Mouse (Mus musculus) stomach, postnatal 0 days (tissue): ENCODE results near the gene Helb. TPM values are rescaled to one million over a fixed set of nuclear protein-coding genes. Genes with fewer than 3 reads are reported as not detected.

Experiments used
- ATAC-seq: fragments of 200-750 bp; cut with Nextera tagmentation; 2 replicates; pipeline ENCODE4 v1.8.0; 2017; ENCODE audit not compliant: low FRiP score, low TSS enrichment
- DNase-seq: peaks from one replicate; pipeline ENCODE4 v3.0.0-alpha.2; 2016; ENCODE audit warnings: low spot score
- H3K27ac ChIP-seq: fragments of 300-500 bp; sonication (generic); replicated peaks from 2 replicates; pipeline ENCODE4 v1.5.1; 2014; ENCODE audit warnings: mild to moderate bottlenecking, control low read depth
- H3K27me3 ChIP-seq: fragments of 300-500 bp; sonication (generic); 2 replicates; pipeline ENCODE4 v1.6.1; 2014; ENCODE audit warnings: low read length; ENCODE audit not compliant: control insufficient read depth, insufficient read depth
- H3K36me3 ChIP-seq: fragments of 300-500 bp; sonication (generic); 2 replicates; pipeline ENCODE4 v1.6.1; 2014; ENCODE audit warnings: low read length, mixed read lengths; ENCODE audit not compliant: control insufficient read depth, insufficient read depth
- H3K4me1 ChIP-seq: fragments of 300-500 bp; sonication (generic); replicated peaks from 2 replicates; pipeline ENCODE4 v1.6.1; 2014; ENCODE audit warnings: antibody characterized with exemption; ENCODE audit not compliant: control insufficient read depth, insufficient read depth
- H3K4me2 ChIP-seq: fragments of 300-500 bp; sonication (generic); replicated peaks from 2 replicates; pipeline ENCODE4 v1.6.1; 2014; ENCODE audit warnings: low read depth, mild to moderate bottlenecking, control low read depth, moderate library complexity
- H3K4me3 ChIP-seq: fragments of 300-500 bp; sonication (generic); 2 replicates; pipeline ENCODE4 v1.5.1; 2014; ENCODE audit warnings: low read depth, low read length, control low read depth
- H3K9ac ChIP-seq: fragments of 300-500 bp; sonication (generic); 2 replicates; pipeline ENCODE4 v1.6.1; 2014; ENCODE audit warnings: mild to moderate bottlenecking, low read length, control low read depth, mixed read lengths
- H3K9me3 ChIP-seq: fragments of 300-500 bp; sonication (generic); 2 replicates; pipeline ENCODE4 v1.6.1; 2016; ENCODE audit warnings: low read length; ENCODE audit not compliant: control insufficient read depth
- CTCF ChIP-seq: IDR thresholded peaks from 2 replicates; pipeline ENCODE4 v1.5.1; 2016; ENCODE audit warnings: antibody characterized with exemption, low read depth, mild to moderate bottlenecking, moderate library complexity
- EP300 ChIP-seq: optimal IDR thresholded peaks from 2 replicates; pipeline ENCODE3; 2016; ENCODE audit warnings: antibody characterized with exemption
- WGBS: fragments of 180-500 bp; shearing (Covaris S2); extraction: QIAGEN DNeasy Blood & Tissue Kit; methylation state at CpG from one replicate; pipeline ENCODE4 v1.1.7; 2014; 5-methylcytosine and 5-hydroxymethylcytosine counted together
- polyA plus RNA-seq: library from polyadenylated mRNA; unstranded; fragments of >200 nt; fragmentation: Nextera tagmentation; extraction: Ambion mirVana; gene quantifications from 2 replicates; pipeline ENCODE4 v1.2.1, GENCODE M21; 2015

The Helb gene
- polyA plus RNA-seq, 1 experiment from 2014 or later: 3.1 TPM

GRCm38 (mm10) chr10:120100806-120101205 lies 12.0 kb downstream of the Helb start:
- WGBS: 94% methylated on average over 1 of the region's 1 CpGs
- Histone ChIP-seq H3K4me3 (no peak overlapping the region), H3K4me1 (no peaks in the 10 kb centered on the region), H3K27ac (no peak overlapping the region), H3K9me3 (no peaks in the 10 kb centered on the region), H3K27me3 (no peaks in the 10 kb centered on the region), H3K4me2 (no peak overlapping the region), H3K36me3 (0 out of 2 replicates have a peak, but pooled peaks cover 3% of the 10 kb centered on the region), H3K9ac (no peak overlapping the region)
- ATAC-seq (no peak), DNase-seq (no peak)
- TF ChIP-seq EP300: no peak
- no peak for TF ChIP-seq CTCF

- 79% methylated on average over 5 of the region's 5 CpGs for WGBS
- ATAC-seq: no peak
- no peak overlapping the region for H3K4me2 ChIP-seq
- no peak overlapping the region for H3K9ac ChIP-seq
- no peaks in the 10 kb centered on the region for H3K4me1 ChIP-seq
- no peak overlapping the region for H3K27ac ChIP-seq
- H3K4me3 ChIP-seq: no peak overlapping the region
- H3K27me3 ChIP-seq: no peaks in the 10 kb centered on the region
- no peak for DNase-seq
- TF ChIP-seq EP300 (no peak), CTCF (no peak)
- H3K36me3 ChIP-seq: peaks cover 10% of the 10 kb centered on the region
- H3K9me3 ChIP-seq: no peaks in the 10 kb centered on the region
Measured at GRCm38 (mm10) chr10:120097564-120097963, 15.2 kb downstream of the Helb start.

GRCm38 (mm10) chr10:120095716-120096115 lies 17.1 kb downstream of the Helb start:
- ATAC-seq: no peak
- no peak for TF ChIP-seq CTCF
- TF ChIP-seq EP300: no peak
- Histone ChIP-seq H3K27ac (no peak overlapping the region), H3K4me1 (no peaks in the 10 kb centered on the region), H3K27me3 (no peaks in the 10 kb centered on the region), H3K36me3 (peaks cover 15% of the 10 kb centered on the region), H3K9ac (no peak overlapping the region), H3K9me3 (no peaks in the 10 kb centered on the region), H3K4me2 (no peak overlapping the region), H3K4me3 (no peak overlapping the region)
- no peak for DNase-seq
- 93% methylated on average over 5 of the region's 5 CpGs for WGBS

- Histone ChIP-seq H3K9ac (no peak overlapping the region), H3K27me3 (no peaks in the 10 kb centered on the region), H3K4me2 (no peak overlapping the region), H3K36me3 (peaks cover 13% of the 10 kb centered on the region), H3K4me1 (no peaks in the 10 kb centered on the region), H3K4me3 (no peak overlapping the region), H3K27ac (no peak overlapping the region), H3K9me3 (no peaks in the 10 kb centered on the region)
- 90% methylated on average over 9 of the region's 9 CpGs for WGBS
- TF ChIP-seq EP300 (no peak), CTCF (no peak)
- DNase-seq (no peak), ATAC-seq (no peak)
Measured at GRCm38 (mm10) chr10:120095136-120095535, 17.7 kb downstream of the Helb start.

GRCm38 (mm10) chr10:120092548-120092947 lies 20.2 kb downstream of the Helb start:
- no peak for TF ChIP-seq CTCF
- TF ChIP-seq EP300: no peak
- Histone ChIP-seq H3K36me3 (peaks cover 18% of the 10 kb centered on the region), H3K4me2 (no peak overlapping the region), H3K9ac (no peak overlapping the region), H3K9me3 (no peaks in the 10 kb centered on the region), H3K4me1 (no peaks in the 10 kb centered on the region), H3K27me3 (no peaks in the 10 kb centered on the region), H3K27ac (no peak overlapping the region), H3K4me3 (no peak overlapping the region)
- DNase-seq: no peak
- WGBS: 88% methylated on average over 12 of the region's 12 CpGs
- no peak for ATAC-seq

- DNase-seq (no peak), ATAC-seq (no peak)
- no peak for TF ChIP-seq EP300
- no peak for TF ChIP-seq CTCF
- Histone ChIP-seq H3K4me2 (no peak overlapping the region), H3K4me3 (no peak overlapping the region), H3K27me3 (no peaks in the 10 kb centered on the region), H3K9ac (no peak overlapping the region), H3K4me1 (no peaks in the 10 kb centered on the region), H3K27ac (no peak overlapping the region), H3K9me3 (no peaks in the 10 kb centered on the region), H3K36me3 (no peaks in the 10 kb centered on the region)
- 73% methylated on average over 3 of the region's 3 CpGs for WGBS
Measured at GRCm38 (mm10) chr10:120077850-120078249, 34.9 kb downstream of the Helb start.
